Mouse (Mus musculus): ENCODE results near the gene Zfand4. TPM values are rescaled to one million over a fixed set of nuclear protein-coding genes. Genes with fewer than 3 reads are reported as not detected.
A peak's percentile ranks its signal among the peaks of the same experiment; 100 is the strongest.
"Not testable (repeated sequence)": the region's sequence is repeated elsewhere in the genome, so short reads cannot be mapped to it uniquely, and the experiment has no call there.

Zfand4 gene
- total and polyA plus RNA-seq, 2 experiments from 2014 or later, result 3.9 to 7.0 TPM

- ATAC-seq (no peak), DNase-seq (ENCODE audit: low spot score) (no peak)
- Histone ChIP-seq H3K36me3 (ENCODE audit: insufficient read depth, low read length) (no peaks in the 10 kb centered on the region), H3K4me1 (ENCODE audit: insufficient read depth, low read length) (peaks cover 6% of the 10 kb centered on the region; the same call in 1 of the 2 replicates), H3K4me2 (ENCODE audit: low read depth, low read length) (peak overlapping the region; percentile 59), H3K9me3 (ENCODE audit: low read length) (no peaks in the 10 kb centered on the region), H3K4me3 (ENCODE audit: low read length) (peak overlapping the region; percentile 80), H3K27me3 (ENCODE audit: insufficient read depth, low read length) (no peaks in the 10 kb centered on the region), H3K27ac (no peak overlapping the region), H3K9ac (replicated peaks; ENCODE audit: low read length) (0 out of 2 replicates have a peak overlapping the region, but pooled peaks have one; percentile 69)
- 71% methylated on average over 5 of the region's 5 CpGs for WGBS
- no peak for TF ChIP-seq CTCF (IDR thresholded peaks at IDR 0.05; ENCODE audit: low read depth)
Observed at GRCm38 (mm10) chr6:116339088-116339487, 75.1 kb downstream of the Zfand4 start.

- 81% methylated on average over 1 of the region's 1 CpGs for WGBS
- TF ChIP-seq CTCF (IDR thresholded peaks at IDR 0.05; ENCODE audit: low read depth), result no peak
Observed at GRCm38 (mm10) chr6:116340521-116340920, 76.5 kb downstream of the Zfand4 start.

GRCm38 (mm10) chr6:116347953-116348352 lies 83.9 kb downstream of the Zfand4 start:
- Histone ChIP-seq H3K9me3 (ENCODE audit: low read length) (no peaks in the 10 kb centered on the region), H3K4me2 (ENCODE audit: low read depth, low read length) (no peak overlapping the region), H3K4me1 (ENCODE audit: insufficient read depth, low read length) (no peaks in the 10 kb centered on the region), H3K27me3 (ENCODE audit: insufficient read depth, low read length) (no peaks in the 10 kb centered on the region), H3K36me3 (ENCODE audit: insufficient read depth, low read length) (no peaks in the 10 kb centered on the region), H3K9ac (replicated peaks; ENCODE audit: low read length) (no peak overlapping the region), H3K4me3 (ENCODE audit: low read length) (no peak overlapping the region), H3K27ac (no peak overlapping the region)
- DNase-seq (ENCODE audit: low spot score) (no peak), ATAC-seq (no peak)
- TF ChIP-seq CTCF (IDR thresholded peaks at IDR 0.05; ENCODE audit: low read depth), result no peak
- 77% methylated on average over 2 of the region's 2 CpGs for WGBS

More at GRCm38 (mm10) chr6:116340521-116340920, 76.5 kb downstream of the Zfand4 start:
- no peaks in the 10 kb centered on the region for H3K36me3 ChIP-seq (ENCODE audit: insufficient read depth, low read length)
- DNase-seq (ENCODE audit: low spot score), result no peak
- no peak overlapping the region for H3K27ac ChIP-seq
- no peaks in the 10 kb centered on the region for H3K9me3 ChIP-seq (ENCODE audit: low read length)
- no peak overlapping the region for H3K9ac ChIP-seq (replicated peaks; ENCODE audit: low read length)
- H3K4me3 ChIP-seq (ENCODE audit: low read length), result no peak overlapping the region
- ATAC-seq, result no peak
- H3K4me1 ChIP-seq (ENCODE audit: insufficient read depth, low read length), result peaks cover 6% of the 10 kb centered on the region; the same call in 1 of the 2 replicates
- H3K4me2 ChIP-seq (ENCODE audit: low read depth, low read length), result peak overlapping the region; percentile 59; the same call in 1 of the 2 replicates
- H3K27me3 ChIP-seq (ENCODE audit: insufficient read depth, low read length), result no peaks in the 10 kb centered on the region

GRCm38 (mm10) chr6:116349997-116350396 lies 86.0 kb downstream of the Zfand4 start:
- Histone ChIP-seq H3K4me2 (ENCODE audit: low read depth, low read length) (no peak overlapping the region), H3K27me3 (ENCODE audit: insufficient read depth, low read length) (no peaks in the 10 kb centered on the region), H3K4me3 (ENCODE audit: low read length) (no peak overlapping the region), H3K9ac (replicated peaks; ENCODE audit: low read length) (no peak overlapping the region), H3K27ac (no peak overlapping the region), H3K4me1 (ENCODE audit: insufficient read depth, low read length) (no peaks in the 10 kb centered on the region), H3K36me3 (ENCODE audit: insufficient read depth, low read length) (no peaks in the 10 kb centered on the region), H3K9me3 (ENCODE audit: low read length) (no peaks in the 10 kb centered on the region)
- WGBS, result 85% methylated on average over 3 of the region's 3 CpGs
- no peak for DNase-seq (ENCODE audit: low spot score)
- no peak for TF ChIP-seq CTCF (IDR thresholded peaks at IDR 0.05; ENCODE audit: low read depth)
- no peak for ATAC-seq

- ATAC-seq, result no peak
- TF ChIP-seq CTCF (IDR thresholded peaks at IDR 0.05; ENCODE audit: low read depth), result no peak
- WGBS, result 85% methylated on average over 6 of the region's 6 CpGs
Observed at GRCm38 (mm10) chr6:116350643-116351042, 86.6 kb downstream of the Zfand4 start.

GRCm38 (mm10) chr6:116351534-116351933 lies 87.5 kb downstream of the Zfand4 start:
- Histone ChIP-seq H3K36me3 (ENCODE audit: insufficient read depth, low read length) (no peaks in the 10 kb centered on the region), H3K9me3 (ENCODE audit: low read length) (no peaks in the 10 kb centered on the region), H3K4me1 (ENCODE audit: insufficient read depth, low read length) (no peaks in the 10 kb centered on the region), H3K4me2 (ENCODE audit: low read depth, low read length) (no peak overlapping the region), H3K4me3 (ENCODE audit: low read length) (no peak overlapping the region), H3K9ac (replicated peaks; ENCODE audit: low read length) (no peak overlapping the region), H3K27ac (no peak overlapping the region), H3K27me3 (ENCODE audit: insufficient read depth, low read length) (no peaks in the 10 kb centered on the region)
- no peak for TF ChIP-seq CTCF (IDR thresholded peaks at IDR 0.05; ENCODE audit: low read depth)
- DNase-seq (ENCODE audit: low spot score) (no peak), ATAC-seq (no peak)
- WGBS, result 70% methylated on average over 4 of the region's 4 CpGs

More at GRCm38 (mm10) chr6:116350643-116351042, 86.6 kb downstream of the Zfand4 start:
- H3K4me1 ChIP-seq (ENCODE audit: insufficient read depth, low read length), result no peaks in the 10 kb centered on the region
- DNase-seq (ENCODE audit: low spot score), result no peak
- H3K9ac ChIP-seq (replicated peaks; ENCODE audit: low read length), result no peak overlapping the region
- no peaks in the 10 kb centered on the region for H3K36me3 ChIP-seq (ENCODE audit: insufficient read depth, low read length)
- no peak overlapping the region for H3K4me3 ChIP-seq (ENCODE audit: low read length)
- no peak overlapping the region for H3K27ac ChIP-seq
- no peaks in the 10 kb centered on the region for H3K27me3 ChIP-seq (ENCODE audit: insufficient read depth, low read length)
- H3K9me3 ChIP-seq (ENCODE audit: low read length), result no peaks in the 10 kb centered on the region
- H3K4me2 ChIP-seq (ENCODE audit: low read depth, low read length), result no peak overlapping the region

- Histone ChIP-seq H3K4me2 (ENCODE audit: low read depth, low read length) (no peak overlapping the region), H3K4me1 (ENCODE audit: insufficient read depth, low read length) (no peaks in the 10 kb centered on the region), H3K27me3 (ENCODE audit: insufficient read depth, low read length) (no peaks in the 10 kb centered on the region), H3K36me3 (ENCODE audit: insufficient read depth, low read length) (no peaks in the 10 kb centered on the region), H3K27ac (no peak overlapping the region), H3K4me3 (ENCODE audit: low read length) (no peak overlapping the region), H3K9ac (replicated peaks; ENCODE audit: low read length) (no peak overlapping the region), H3K9me3 (ENCODE audit: low read length) (no peaks in the 10 kb centered on the region)
- TF ChIP-seq CTCF (IDR thresholded peaks at IDR 0.05; ENCODE audit: low read depth), result no peak
- DNase-seq (ENCODE audit: low spot score), result no peak
- no peak for ATAC-seq
- WGBS, result 95% methylated on average over 1 of the region's 1 CpGs
Observed at GRCm38 (mm10) chr6:116353428-116353827, 89.4 kb downstream of the Zfand4 start.

- not testable (repeated sequence) for ATAC-seq; H3K27ac ChIP-seq; H3K4me2 ChIP-seq (ENCODE audit: low read depth, low read length); H3K27me3 ChIP-seq (ENCODE audit: insufficient read depth, low read length); H3K9ac ChIP-seq (replicated peaks; ENCODE audit: low read length); DNase-seq (ENCODE audit: low spot score); H3K36me3 ChIP-seq (ENCODE audit: insufficient read depth, low read length); H3K4me1 ChIP-seq (ENCODE audit: insufficient read depth, low read length); H3K9me3 ChIP-seq (ENCODE audit: low read length); H3K4me3 ChIP-seq (ENCODE audit: low read length)
- WGBS, result 72% methylated on average over 8 of the region's 8 CpGs
Observed at GRCm38 (mm10) chr6:116356311-116356947, 92.4 kb downstream of the Zfand4 start.
